Mouse (Mus musculus) urinary bladder, postnatal 25 days (tissue): ENCODE data around the gene Dpp6.

Experiments used
- DNase-seq: peaks from one replicate; pipeline ENCODE4 v3.0.0; 2022; ENCODE audit warnings: low spot score

Dpp6 gene

GRCm38 (mm10) chr5:27203131-27203530 lies 386.1 kb downstream of the Dpp6 start:
- DNase-seq, result no peak

GRCm38 (mm10) chr5:27204721-27205120 lies 387.7 kb downstream of the Dpp6 start:
- DNase-seq, result no peak

- DNase-seq, result no peak
These were observed 388.8 kb downstream of the Dpp6 start for GRCm38 (mm10) chr5:27205754-27206153.

GRCm38 (mm10) chr5:27206213-27206612 lies 389.2 kb downstream of the Dpp6 start:
- no peak for DNase-seq

DNA sequence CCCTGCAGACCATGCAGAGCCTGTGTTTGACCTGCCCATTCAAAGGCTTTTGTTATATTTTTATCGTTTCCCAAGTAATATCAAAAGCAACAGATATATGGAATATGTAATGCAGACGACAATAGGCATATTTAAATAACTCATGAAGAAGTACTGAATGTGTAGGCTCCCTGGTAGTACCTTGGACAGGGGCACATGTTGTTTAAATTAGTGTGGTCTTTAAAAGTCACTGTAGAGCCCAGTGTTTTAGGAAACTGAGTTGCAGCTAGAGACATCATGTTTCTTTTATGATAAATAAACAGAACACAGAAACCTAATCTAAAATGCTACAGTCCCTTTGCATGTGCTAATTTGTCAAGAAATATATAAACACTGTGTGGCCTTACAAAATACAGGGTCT lies 403.1 kb downstream of the Dpp6 start:
- no peak for DNase-seq

GRCm38 (mm10) chr5:27242078-27242477 lies 425.1 kb downstream of the Dpp6 start:
- no peak for DNase-seq

DNA sequence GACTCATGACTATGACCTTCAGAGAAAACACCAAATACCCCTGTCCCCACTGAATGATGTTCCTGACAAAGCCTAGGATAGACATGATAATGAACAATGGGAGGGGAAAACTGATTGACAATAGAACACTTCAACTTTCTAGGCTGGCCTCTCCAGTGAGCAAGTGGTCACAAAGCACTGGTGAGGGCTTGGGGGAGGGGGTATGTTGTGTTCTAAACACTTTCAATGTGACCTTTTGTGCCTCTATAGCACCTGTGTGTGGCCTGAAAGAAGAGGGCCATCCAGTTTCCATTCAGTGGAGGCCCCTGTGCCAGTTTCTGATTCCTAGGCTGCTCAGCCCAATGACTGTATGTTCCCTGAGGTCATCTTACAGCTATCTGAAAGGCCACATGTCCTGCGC lies 426.2 kb downstream of the Dpp6 start:
- no peak for DNase-seq

DNA sequence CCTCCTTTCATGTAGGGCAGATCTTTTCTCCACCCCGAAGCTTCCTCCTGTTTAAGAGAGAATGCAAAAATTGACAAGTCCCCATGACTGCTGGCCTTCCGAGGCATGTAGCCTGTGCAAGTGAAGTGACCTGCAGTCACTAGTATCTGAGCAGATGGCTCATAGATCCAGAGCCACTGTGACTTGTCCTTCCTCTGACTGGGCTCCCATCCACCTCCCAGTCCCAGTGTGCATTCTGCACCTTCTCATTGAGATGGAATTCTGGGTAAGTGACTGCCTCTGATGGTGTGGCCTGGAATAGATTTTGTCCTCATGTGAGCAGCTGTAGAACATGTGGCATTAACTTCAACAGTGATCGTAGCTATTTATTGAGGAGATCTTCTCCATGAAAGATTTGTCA lies 430.8 kb downstream of the Dpp6 start:
- DNase-seq, result no peak

- no peak for DNase-seq
These were observed 431.7 kb downstream of the Dpp6 start for GRCm38 (mm10) chr5:27248685-27249084.

GRCm38 (mm10) chr5:27249951-27250350 lies 432.9 kb downstream of the Dpp6 start:
- no peak for DNase-seq

DNA sequence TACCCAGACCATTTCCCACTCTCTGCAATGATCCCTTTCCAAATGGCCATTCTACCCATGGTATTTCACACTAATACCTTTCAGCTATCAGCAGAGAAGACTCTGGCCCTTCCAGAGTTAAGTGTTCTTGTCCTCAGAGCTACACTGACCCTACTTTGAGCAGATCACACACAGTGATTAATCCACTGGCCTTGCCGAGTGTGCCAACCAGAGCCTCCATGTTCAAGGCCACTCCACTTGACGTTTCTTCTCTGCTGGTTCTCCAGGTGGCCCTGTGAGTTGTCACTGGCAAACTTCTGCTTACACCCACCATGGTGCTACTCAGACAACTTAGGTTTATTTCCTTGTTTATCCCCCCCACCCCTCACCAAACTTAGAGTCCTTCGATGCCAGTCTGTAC lies 433.9 kb downstream of the Dpp6 start:
- no peak for DNase-seq

GRCm38 (mm10) chr5:27251361-27251760 lies 434.4 kb downstream of the Dpp6 start:
- DNase-seq, result no peak

GRCm38 (mm10) chr5:27255247-27255646 lies 438.2 kb downstream of the Dpp6 start:
- no peak for DNase-seq

GRCm38 (mm10) chr5:27258636-27259035 lies 441.6 kb downstream of the Dpp6 start:
- no peak for DNase-seq

GRCm38 (mm10) chr5:27261746-27262727 lies 445.0 kb downstream of the Dpp6 start:
- DNase-seq, result no peak

DNA sequence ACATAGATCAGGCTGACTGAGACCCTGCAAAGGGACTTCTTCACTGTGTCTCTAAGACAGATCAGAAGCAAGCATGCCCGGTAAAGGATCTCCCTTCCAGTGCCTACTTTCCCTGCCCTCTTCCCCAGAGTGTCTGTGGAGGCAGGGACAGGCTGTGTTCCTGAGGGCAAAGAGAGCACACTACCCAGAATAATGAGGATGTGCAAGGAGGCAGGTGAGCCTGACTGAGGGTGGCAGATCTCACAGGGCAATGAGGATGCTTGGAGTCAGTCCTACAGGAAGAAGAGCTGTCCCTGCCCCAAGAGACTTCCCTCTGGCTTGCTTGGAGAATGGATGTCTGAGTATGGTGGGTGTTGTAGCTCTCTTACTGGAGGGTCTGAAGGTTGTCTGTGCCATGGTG lies 445.7 kb downstream of the Dpp6 start:
- DNase-seq, result no peak

- DNase-seq, result no peak
These were observed 448.3 kb downstream of the Dpp6 start for GRCm38 (mm10) chr5:27265281-27265680.

- DNase-seq, result no peak
These were observed 454.3 kb downstream of the Dpp6 start for GRCm38 (mm10) chr5:27271336-27271735.

DNA sequence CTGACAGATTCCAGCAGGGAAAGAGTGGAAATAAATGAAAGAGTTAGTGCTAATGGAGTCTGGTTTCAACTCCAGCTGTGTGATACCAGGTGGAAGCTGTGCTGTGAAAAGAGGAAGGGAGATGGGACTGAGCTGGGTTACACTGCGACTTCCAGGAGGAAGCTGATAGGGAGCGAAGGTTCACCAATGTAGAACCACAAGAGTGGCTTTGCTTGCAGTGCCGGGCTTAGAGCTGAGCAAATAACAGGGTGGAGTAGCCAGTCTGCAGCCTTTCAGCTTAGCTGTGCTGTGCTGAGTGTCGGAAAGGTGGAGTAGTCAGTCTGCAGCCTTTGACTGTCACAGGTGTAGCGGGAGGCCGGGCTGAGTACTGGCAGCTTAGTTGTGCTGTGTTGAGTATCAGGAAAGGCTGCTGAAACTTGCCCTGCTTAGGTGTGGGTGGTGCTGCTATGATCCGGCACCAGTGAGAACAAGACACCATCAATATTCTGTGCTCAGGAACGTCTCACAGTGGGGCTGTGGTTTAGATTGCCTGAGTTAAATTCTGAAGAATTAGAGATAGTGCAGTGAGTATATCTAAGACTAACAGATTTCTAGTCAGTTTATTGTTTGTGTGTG lies 457.9 kb downstream of the Dpp6 start:
- DNase-seq, result no peak

- no peak for DNase-seq
These were observed 458.9 kb downstream of the Dpp6 start for GRCm38 (mm10) chr5:27275871-27276270.

DNA sequence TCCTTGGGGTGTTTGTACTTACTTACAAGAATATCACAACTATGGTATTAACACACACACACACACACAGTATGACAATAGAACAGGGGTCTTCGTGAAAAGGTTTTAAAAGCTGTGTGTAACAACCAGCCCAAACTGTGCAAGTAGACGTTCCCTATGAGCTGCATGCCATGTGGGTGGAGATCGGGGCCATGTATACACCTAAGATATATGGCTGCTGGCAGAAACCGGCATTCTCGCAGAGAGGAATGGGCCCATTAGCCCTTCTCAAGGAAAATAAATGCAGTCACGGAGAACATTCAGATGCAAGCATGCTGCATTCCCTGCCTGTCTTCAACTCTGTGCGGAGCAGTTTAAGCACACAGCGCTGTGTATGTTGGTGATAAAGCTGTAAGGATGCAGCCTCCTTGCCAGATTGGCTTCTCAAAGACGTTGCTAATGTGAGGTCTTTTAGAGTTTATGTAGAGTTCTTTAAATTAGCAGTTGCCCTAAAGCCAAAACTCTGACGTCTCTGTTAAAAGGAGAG lies 461.2 kb downstream of the Dpp6 start:
- no peak for DNase-seq

GRCm38 (mm10) chr5:27286876-27287275 lies 469.9 kb downstream of the Dpp6 start:
- no peak for DNase-seq

- no peak for DNase-seq
These were observed 474.4 kb downstream of the Dpp6 start for GRCm38 (mm10) chr5:27291378-27291777.
